Mouse (Mus musculus) intestine, embryonic 16.5 days (tissue): Measurements from ENCODE around the gene Sim2. TPM values are rescaled to one million over a fixed set of nuclear protein-coding genes. Genes with fewer than 3 reads are reported as not detected.

Experiments used
- ATAC-seq: fragments of 200-750 bp; cut with Nextera tagmentation; 2 replicates; pipeline ENCODE4 v1.8.0; 2017; ENCODE audit warnings: moderate TSS enrichment, moderate library complexity
- H3K27ac ChIP-seq: fragments of 300-500 bp; sonication (generic); 2 replicates; pipeline ENCODE4 v1.5.1; 2014; ENCODE audit warnings: mild to moderate bottlenecking, low read length
- H3K27me3 ChIP-seq: fragments of 300-500 bp; sonication (generic); replicated peaks from 2 replicates; pipeline ENCODE4 v1.6.1; 2014; ENCODE audit warnings: low read length, control low read depth, mixed read lengths; ENCODE audit not compliant: control insufficient read depth, insufficient read depth
- H3K36me3 ChIP-seq: fragments of 300-500 bp; sonication (generic); 2 replicates; pipeline ENCODE4 v1.6.1; 2014; ENCODE audit warnings: low read length, control low read depth; ENCODE audit not compliant: control insufficient read depth, insufficient read depth
- H3K4me1 ChIP-seq: fragments of 300-500 bp; sonication (generic); 2 replicates; pipeline ENCODE4 v1.6.1; 2014; ENCODE audit warnings: low read length, control low read depth, mixed read lengths; ENCODE audit not compliant: control insufficient read depth, insufficient read depth
- H3K4me2 ChIP-seq: fragments of 300-500 bp; sonication (generic); 2 replicates; pipeline ENCODE4 v1.6.1; 2014; ENCODE audit warnings: low read depth, low read length, control low read depth
- H3K4me3 ChIP-seq: fragments of 300-500 bp; sonication (generic); 2 replicates; pipeline ENCODE4 v1.5.1; 2014; ENCODE audit warnings: mild to moderate bottlenecking, low read length
- H3K9ac ChIP-seq: fragments of 300-500 bp; sonication (generic); 2 replicates; pipeline ENCODE4 v1.6.1; 2014; ENCODE audit warnings: low read depth, low read length
- H3K9me3 ChIP-seq: fragments of 300-500 bp; sonication (generic); 2 replicates; pipeline ENCODE4 v1.6.1; 2016; ENCODE audit warnings: low read length, control low read depth; ENCODE audit not compliant: control insufficient read depth
- WGBS: fragments of 180-500 bp; shearing (Covaris S2); extraction: QIAGEN DNeasy Blood & Tissue Kit; methylation state at CpG from one replicate; pipeline ENCODE4 v1.1.7; 2014; 5-methylcytosine and 5-hydroxymethylcytosine counted together
- microRNA-seq: library from miRNA; unstranded; fragments of <30 nt; microRNA quantifications from one replicate; pipeline ENCODE4, GENCODE M21; 2016
- polyA plus RNA-seq: library from polyadenylated mRNA; unstranded; fragments of >200 nt; fragmentation: Nextera tagmentation; extraction: Ambion mirVana; gene quantifications from 2 replicates; pipeline ENCODE4 v1.2.1, GENCODE M21; 2015

The Sim2 gene
- polyA plus RNA-seq, 1 experiment from 2014 or later: not detected

GRCm38 (mm10) chr16:94173361-94173760 lies 88.6 kb downstream of the Sim2 start:
- no peak overlapping the region for H3K27ac ChIP-seq
- no peak overlapping the region for H3K4me3 ChIP-seq
- no peaks in the 10 kb centered on the region for H3K27me3 ChIP-seq
- H3K9ac ChIP-seq: no peak overlapping the region
- no peaks in the 10 kb centered on the region for H3K36me3 ChIP-seq
- no peak for ATAC-seq
- H3K4me2 ChIP-seq: no peak overlapping the region
- no peaks in the 10 kb centered on the region for H3K9me3 ChIP-seq
- no peaks in the 10 kb centered on the region; the same call in 1 of the 2 replicates for H3K4me1 ChIP-seq
- WGBS: 72% methylated on average over 1 of the region's 1 CpGs

GRCm38 (mm10) chr16:94175366-94175986 lies 90.7 kb downstream of the Sim2 start:
- Histone ChIP-seq H3K4me3 (no peak overlapping the region), H3K9me3 (no peaks in the 10 kb centered on the region), H3K4me2 (no peak overlapping the region), H3K9ac (no peak overlapping the region), H3K27me3 (no peaks in the 10 kb centered on the region), H3K27ac (no peak overlapping the region), H3K36me3 (no peaks in the 10 kb centered on the region), H3K4me1 (no peaks in the 10 kb centered on the region; the same call in 1 of the 2 replicates)
- 82% methylated on average over 7 of the region's 7 CpGs for WGBS
- ATAC-seq: no peak

Small RNA genes lying within 50 kb of the gene (microRNA-seq; reads per million reads assigned to microRNA genes)
- not detected for gene Gm23062

Other genes starting within 250 kb of the Sim2 start
- 45.1 and 53.5 TPM in 2 replicates for gene Chaf1b, start 201.0 kb upstream of the Sim2 start, polyA plus RNA-seq
- 0.58 and 0.61 TPM in 2 replicates for gene Cldn14, start 76.1 kb upstream of the Sim2 start, polyA plus RNA-seq
- gene Hlcs, start 228.6 kb downstream of the Sim2 start, polyA plus RNA-seq: 7.2 and 7.4 TPM in 2 replicates
- gene Ripply3, start 243.5 kb downstream of the Sim2 start, polyA plus RNA-seq: 4.5 and 4.6 TPM in 2 replicates